Mouse (Mus musculus): ENCODE results near the gene Rasgef1a. TPM values are rescaled to one million over a fixed set of nuclear protein-coding genes. Genes with fewer than 3 reads are reported as not detected.
A peak's percentile ranks its signal among the peaks of the same experiment; 100 is the strongest.

Gene Rasgef1a
- polyA plus RNA-seq, 1 experiment from 2014 or later = 1.4 TPM

DNA sequence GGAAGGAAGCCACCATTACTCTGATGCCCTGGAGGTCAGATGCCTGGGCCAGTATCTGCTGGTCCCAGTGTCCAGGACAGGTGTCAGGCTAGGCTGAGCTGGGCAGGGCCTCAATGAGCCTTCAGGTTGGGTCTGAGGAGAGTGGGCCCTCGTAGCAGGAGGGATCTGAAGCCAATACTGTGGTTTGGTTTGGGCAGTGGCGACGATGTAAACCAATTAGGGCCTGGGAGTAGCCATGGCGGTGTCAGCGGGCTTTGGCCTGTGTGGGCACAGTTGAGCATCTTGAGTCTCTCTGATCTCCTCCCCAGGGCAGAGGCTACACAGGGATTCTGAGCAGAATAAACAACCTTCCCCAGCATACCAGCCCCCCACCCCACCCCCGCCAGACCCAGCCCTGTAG, 72.4 kb downstream of the Rasgef1a start:
- ATAC-seq (ENCODE audit: low read depth) = no peak

DNA sequence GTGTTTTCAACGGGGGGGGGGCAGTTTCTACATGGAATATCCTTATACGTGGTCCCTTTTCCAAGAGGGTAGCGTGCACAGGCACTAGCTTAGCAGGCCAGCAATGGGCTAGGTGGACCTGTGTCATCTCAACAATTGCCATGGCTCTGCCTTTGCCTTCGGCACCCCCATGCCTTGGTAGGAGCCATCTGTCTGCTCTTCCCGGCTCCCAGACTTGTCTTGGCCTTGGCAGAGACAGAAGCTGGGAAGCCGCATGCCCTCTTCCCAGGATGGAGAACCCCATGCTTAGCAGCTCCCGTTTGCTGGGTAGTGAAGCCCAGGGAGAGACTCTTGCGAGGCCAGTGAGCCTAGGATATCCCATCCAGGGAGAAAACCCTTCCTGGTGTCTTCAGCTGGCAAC, 73.4 kb downstream of the Rasgef1a start:
- no peaks in the 10 kb centered on the region for H3K4me1 ChIP-seq (ENCODE audit: control insufficient read depth, insufficient read depth, low read length)
- ATAC-seq (ENCODE audit: low read depth) = no peak
- no peak overlapping the region for H3K4me3 ChIP-seq (ENCODE audit: low read depth, low read length)
- no peaks in the 10 kb centered on the region for H3K27me3 ChIP-seq (ENCODE audit: control insufficient read depth, insufficient read depth, low read length)
- H3K27ac ChIP-seq (ENCODE audit: low read depth, low read length) = no peak overlapping the region
- 93% methylated on average over 8 of the region's 8 CpGs for WGBS
- no peaks in the 10 kb centered on the region for H3K36me3 ChIP-seq (ENCODE audit: control insufficient read depth, insufficient read depth, low read length)
- H3K4me2 ChIP-seq (ENCODE audit: low read depth, low read length) = no peak overlapping the region
- no peaks in the 10 kb centered on the region for H3K9me3 ChIP-seq (ENCODE audit: control insufficient read depth, low read length)
- H3K9ac ChIP-seq (replicated peaks; ENCODE audit: low read depth, low read length) = no peak overlapping the region

More for the DNA sequence above, 72.4 kb downstream of the Rasgef1a start:
- H3K9ac ChIP-seq (replicated peaks; ENCODE audit: low read depth, low read length) = no peak overlapping the region
- WGBS = 84% methylated on average over 6 of the region's 6 CpGs
- no peak overlapping the region for H3K27ac ChIP-seq (ENCODE audit: low read depth, low read length)
- no peak overlapping the region for H3K4me3 ChIP-seq (ENCODE audit: low read depth, low read length)
- H3K4me1 ChIP-seq (ENCODE audit: control insufficient read depth, insufficient read depth, low read length) = no peaks in the 10 kb centered on the region
- no peak overlapping the region for H3K4me2 ChIP-seq (ENCODE audit: low read depth, low read length)
- no peaks in the 10 kb centered on the region for H3K9me3 ChIP-seq (ENCODE audit: control insufficient read depth, low read length)
- H3K27me3 ChIP-seq (ENCODE audit: control insufficient read depth, insufficient read depth, low read length) = no peaks in the 10 kb centered on the region
- no peaks in the 10 kb centered on the region for H3K36me3 ChIP-seq (ENCODE audit: control insufficient read depth, insufficient read depth, low read length)

DNA sequence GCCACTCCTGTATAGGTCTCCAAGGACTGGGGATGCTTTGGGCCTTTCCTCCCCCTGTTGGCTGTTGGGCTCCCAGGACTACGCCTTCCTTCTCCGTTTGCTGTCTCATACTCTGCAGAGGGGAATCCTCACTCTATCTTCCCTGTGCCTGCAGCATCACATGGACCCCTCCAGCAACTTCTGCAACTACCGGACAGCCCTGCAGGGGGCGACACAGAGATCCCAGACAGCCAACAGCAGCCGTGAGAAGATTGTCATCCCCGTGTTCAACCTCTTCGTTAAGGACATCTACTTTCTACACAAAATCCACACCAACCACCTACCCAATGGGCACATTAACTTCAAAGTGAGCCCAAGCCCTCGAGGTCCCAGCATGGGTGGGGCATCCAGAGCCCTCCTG, 76.7 kb downstream of the Rasgef1a start:
- no peaks in the 10 kb centered on the region for H3K27me3 ChIP-seq (ENCODE audit: control insufficient read depth, insufficient read depth, low read length)
- no peak for ATAC-seq (ENCODE audit: low read depth)
- H3K4me3 ChIP-seq (ENCODE audit: low read depth, low read length) = no peak overlapping the region
- H3K27ac ChIP-seq (ENCODE audit: low read depth, low read length) = no peak overlapping the region
- H3K4me1 ChIP-seq (ENCODE audit: control insufficient read depth, insufficient read depth, low read length) = no peaks in the 10 kb centered on the region
- no peak overlapping the region for H3K4me2 ChIP-seq (ENCODE audit: low read depth, low read length)
- H3K9ac ChIP-seq (replicated peaks; ENCODE audit: low read depth, low read length) = no peak overlapping the region
- 52% methylated on average over 8 of the region's 8 CpGs for WGBS
- no peaks in the 10 kb centered on the region for H3K36me3 ChIP-seq (ENCODE audit: control insufficient read depth, insufficient read depth, low read length)
- H3K9me3 ChIP-seq (ENCODE audit: control insufficient read depth, low read length) = no peaks in the 10 kb centered on the region

- Histone ChIP-seq H3K27me3 (ENCODE audit: control insufficient read depth, insufficient read depth, low read length) (no peaks in the 10 kb centered on the region), H3K4me3 (ENCODE audit: low read depth, low read length) (no peak overlapping the region), H3K4me1 (ENCODE audit: control insufficient read depth, insufficient read depth, low read length) (no peaks in the 10 kb centered on the region), H3K9ac (replicated peaks; ENCODE audit: low read depth, low read length) (no peak overlapping the region), H3K9me3 (ENCODE audit: control insufficient read depth, low read length) (no peaks in the 10 kb centered on the region), H3K4me2 (ENCODE audit: low read depth, low read length) (no peak overlapping the region), H3K36me3 (ENCODE audit: control insufficient read depth, insufficient read depth, low read length) (no peaks in the 10 kb centered on the region), H3K27ac (ENCODE audit: low read depth, low read length) (no peak overlapping the region)
- WGBS = 79% methylated on average over 17 of the region's 17 CpGs
- no peak for ATAC-seq (ENCODE audit: low read depth)
Observed at GRCm38 (mm10) chr6:118088750-118089440, 77.7 kb downstream of the Rasgef1a start.

DNA sequence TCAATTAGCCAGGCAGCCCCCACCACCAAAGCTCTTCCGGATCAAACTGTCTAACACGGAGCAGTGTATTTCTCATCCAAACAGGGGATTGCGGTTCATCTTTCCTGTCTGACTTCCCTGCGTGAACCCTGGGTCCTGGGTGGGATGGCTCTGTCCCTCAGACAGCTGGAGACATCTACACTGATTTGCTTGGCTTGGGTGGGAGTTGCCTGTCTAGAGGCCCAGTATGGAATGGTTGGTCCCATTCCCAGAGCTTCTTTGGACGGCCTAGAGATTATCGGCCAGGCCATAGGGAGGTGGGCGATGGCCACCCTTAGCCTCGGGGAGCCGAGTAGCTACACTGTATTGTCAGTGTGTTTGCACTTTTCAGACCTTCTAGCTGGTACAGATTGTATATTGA, 79.6 kb downstream of the Rasgef1a start:
- Histone ChIP-seq H3K9ac (replicated peaks; ENCODE audit: low read depth, low read length) (no peak overlapping the region), H3K9me3 (ENCODE audit: control insufficient read depth, low read length) (no peaks in the 10 kb centered on the region), H3K4me3 (ENCODE audit: low read depth, low read length) (no peak overlapping the region), H3K27ac (ENCODE audit: low read depth, low read length) (no peak overlapping the region), H3K36me3 (ENCODE audit: control insufficient read depth, insufficient read depth, low read length) (no peaks in the 10 kb centered on the region), H3K27me3 (ENCODE audit: control insufficient read depth, insufficient read depth, low read length) (no peaks in the 10 kb centered on the region), H3K4me1 (ENCODE audit: control insufficient read depth, insufficient read depth, low read length) (no peaks in the 10 kb centered on the region), H3K4me2 (ENCODE audit: low read depth, low read length) (no peak overlapping the region)
- ATAC-seq (ENCODE audit: low read depth) = no peak
- 88% methylated on average over 9 of the region's 9 CpGs for WGBS

DNA sequence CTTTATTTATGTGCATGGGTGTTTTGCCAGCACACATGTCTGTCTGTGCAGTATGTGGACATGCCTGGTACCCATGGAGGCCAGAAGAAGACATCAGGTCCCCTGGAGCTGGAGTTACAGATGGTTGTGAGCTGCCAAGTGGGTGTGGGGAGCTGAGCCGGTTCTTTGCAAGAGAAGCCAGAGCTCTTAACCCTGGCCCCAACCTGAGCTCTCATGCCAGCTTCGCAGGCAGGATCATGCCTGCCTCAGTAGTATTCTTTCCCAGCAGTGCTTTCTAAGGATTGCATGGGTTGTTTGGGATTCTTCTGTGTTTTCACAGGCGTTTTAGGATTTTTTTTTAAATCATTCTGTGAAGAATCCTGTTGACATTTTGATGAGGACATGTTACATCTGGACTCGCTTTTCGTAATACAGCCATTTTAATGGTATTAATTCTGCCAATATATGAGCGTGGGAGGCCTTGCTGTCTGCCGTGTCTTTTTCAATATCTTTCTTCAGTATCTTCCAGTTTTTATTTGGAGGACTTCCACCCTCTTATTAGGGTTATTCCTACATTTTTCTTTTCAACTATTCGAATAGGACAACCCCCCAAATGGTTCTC, 86.6 kb downstream of the Rasgef1a start:
- 81% methylated on average over 8 of the region's 8 CpGs for WGBS
- H3K36me3 ChIP-seq (ENCODE audit: control insufficient read depth, insufficient read depth, low read length) = no peaks in the 10 kb centered on the region
- no peak overlapping the region for H3K9ac ChIP-seq (replicated peaks; ENCODE audit: low read depth, low read length)
- no peak for ATAC-seq (ENCODE audit: low read depth)
- H3K27me3 ChIP-seq (ENCODE audit: control insufficient read depth, insufficient read depth, low read length) = no peaks in the 10 kb centered on the region
- H3K27ac ChIP-seq (ENCODE audit: low read depth, low read length) = no peak overlapping the region
- H3K9me3 ChIP-seq (ENCODE audit: control insufficient read depth, low read length) = no peaks in the 10 kb centered on the region
- no peak overlapping the region for H3K4me3 ChIP-seq (ENCODE audit: low read depth, low read length)
- no peaks in the 10 kb centered on the region for H3K4me1 ChIP-seq (ENCODE audit: control insufficient read depth, insufficient read depth, low read length)
- no peak overlapping the region for H3K4me2 ChIP-seq (ENCODE audit: low read depth, low read length)

GRCm38 (mm10) chr6:118099311-118099802, 88.1 kb downstream of the Rasgef1a start:
- WGBS = 44% methylated on average over 2 of the region's 2 CpGs
- no peaks in the 10 kb centered on the region for H3K36me3 ChIP-seq (ENCODE audit: control insufficient read depth, insufficient read depth, low read length)
- 0 out of 2 replicates have a peak, but pooled peaks have one; percentile 21 for ATAC-seq (ENCODE audit: low read depth)

DNA sequence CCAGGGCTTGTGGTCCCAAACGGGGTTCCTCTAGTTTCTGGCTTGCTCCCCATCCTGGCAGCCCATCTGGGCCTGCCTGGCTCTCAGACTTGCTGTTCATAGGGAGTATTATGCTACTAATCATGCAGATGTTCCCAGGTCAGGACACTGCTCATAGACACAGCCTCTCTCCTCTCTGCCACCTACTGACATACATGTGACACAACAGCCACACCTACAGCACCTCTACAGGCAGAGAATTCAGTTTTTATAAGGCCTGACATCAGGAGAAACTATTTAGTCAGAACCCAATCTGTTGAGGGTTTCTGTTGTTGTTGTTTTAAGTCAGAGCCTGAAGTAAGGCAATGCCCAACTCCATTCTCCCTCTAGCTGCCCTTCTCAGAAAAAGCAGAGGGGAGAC, 100.6 kb downstream of the Rasgef1a start:
- no peak overlapping the region for H3K4me2 ChIP-seq (ENCODE audit: low read depth, low read length)
- H3K4me3 ChIP-seq (ENCODE audit: low read depth, low read length) = no peak overlapping the region
- H3K36me3 ChIP-seq (ENCODE audit: control insufficient read depth, insufficient read depth, low read length) = 0 out of 2 replicates have a peak, but pooled peaks cover 12% of the 10 kb centered on the region
- no peak overlapping the region for H3K9ac ChIP-seq (replicated peaks; ENCODE audit: low read depth, low read length)
- no peaks in the 10 kb centered on the region for H3K9me3 ChIP-seq (ENCODE audit: control insufficient read depth, low read length)
- H3K27ac ChIP-seq (ENCODE audit: low read depth, low read length) = no peak overlapping the region
- H3K27me3 ChIP-seq (ENCODE audit: control insufficient read depth, insufficient read depth, low read length) = no peaks in the 10 kb centered on the region
- WGBS = 65% methylated on average over 1 of the region's 1 CpGs
- no peaks in the 10 kb centered on the region for H3K4me1 ChIP-seq (ENCODE audit: control insufficient read depth, insufficient read depth, low read length)
- ATAC-seq (ENCODE audit: low read depth) = no peak

More at GRCm38 (mm10) chr6:118099311-118099802, 88.1 kb downstream of the Rasgef1a start:
- H3K4me2 ChIP-seq (ENCODE audit: low read depth, low read length) = no peak overlapping the region
- no peak overlapping the region for H3K9ac ChIP-seq (replicated peaks; ENCODE audit: low read depth, low read length)
- H3K27me3 ChIP-seq (ENCODE audit: control insufficient read depth, insufficient read depth, low read length) = no peaks in the 10 kb centered on the region
- H3K4me1 ChIP-seq (ENCODE audit: control insufficient read depth, insufficient read depth, low read length) = no peaks in the 10 kb centered on the region
- H3K27ac ChIP-seq (ENCODE audit: low read depth, low read length) = no peak overlapping the region
- H3K9me3 ChIP-seq (ENCODE audit: control insufficient read depth, low read length) = no peaks in the 10 kb centered on the region
- H3K4me3 ChIP-seq (ENCODE audit: low read depth, low read length) = no peak overlapping the region

DNA sequence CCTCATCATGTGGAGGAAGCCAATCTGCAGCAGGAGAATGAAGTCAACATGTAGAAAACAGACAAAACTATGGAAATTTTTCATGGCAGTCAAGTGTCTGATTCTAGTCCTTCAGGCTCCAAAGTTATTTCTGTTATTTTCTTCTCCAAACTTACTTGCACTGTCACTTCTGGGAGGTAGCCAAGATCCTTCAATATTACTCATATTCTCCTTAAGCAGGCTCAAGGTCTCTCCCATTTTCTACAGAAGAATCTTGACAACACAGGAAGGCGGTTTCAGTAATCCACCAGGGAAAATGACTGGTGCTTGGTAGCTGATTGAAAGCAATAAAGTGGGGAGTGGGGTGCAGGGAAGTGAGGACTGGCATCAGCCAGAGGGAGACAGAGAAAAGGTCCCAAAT, 111.5 kb downstream of the Rasgef1a start:
- ATAC-seq (ENCODE audit: low read depth) = no peak
- no peak overlapping the region for H3K4me3 ChIP-seq (ENCODE audit: low read depth, low read length)
- no peaks in the 10 kb centered on the region for H3K4me1 ChIP-seq (ENCODE audit: control insufficient read depth, insufficient read depth, low read length)
- H3K27ac ChIP-seq (ENCODE audit: low read depth, low read length) = no peak overlapping the region
- H3K9ac ChIP-seq (replicated peaks; ENCODE audit: low read depth, low read length) = no peak overlapping the region
- no peaks in the 10 kb centered on the region for H3K9me3 ChIP-seq (ENCODE audit: control insufficient read depth, low read length)
- H3K4me2 ChIP-seq (ENCODE audit: low read depth, low read length) = no peak overlapping the region
- peaks cover 13% of the 10 kb centered on the region for H3K36me3 ChIP-seq (ENCODE audit: control insufficient read depth, insufficient read depth, low read length)
- H3K27me3 ChIP-seq (ENCODE audit: control insufficient read depth, insufficient read depth, low read length) = no peaks in the 10 kb centered on the region
- 88% methylated on average over 1 of the region's 1 CpGs for WGBS
